Mouse (Mus musculus): ENCODE measurements around the gene Cops7b. TPM values are rescaled to one million over a fixed set of nuclear protein-coding genes. Genes with fewer than 3 reads are reported as not detected.

Gene Cops7b
- polyA plus RNA-seq, 1 experiment from 2014 or later = 61.7 TPM

Small RNAs within 50 kb of the gene (microRNA-seq; reads per million reads assigned to microRNA genes)
- gene Gm22955 = not detected

Other genes with a start within 250 kb of the Cops7b start
- gene Ncl, start 223.5 kb upstream of the Cops7b start, polyA plus RNA-seq (2014; fragmentation: Nextera tagmentation; extraction: Ambion mirVana) = 122 and 124 TPM in 2 replicates
- gene Nmur1, start 156.7 kb upstream of the Cops7b start, polyA plus RNA-seq (2014; fragmentation: Nextera tagmentation; extraction: Ambion mirVana) = not detected in 2 replicates
- not detected in 2 replicates for gene Tex44, start 156.6 kb upstream of the Cops7b start, polyA plus RNA-seq (2014; fragmentation: Nextera tagmentation; extraction: Ambion mirVana)
- 2,309 and 2,480 TPM in 2 replicates for gene Ptma, start 56.2 kb upstream of the Cops7b start, polyA plus RNA-seq (2014; fragmentation: Nextera tagmentation; extraction: Ambion mirVana)
- 78.1 and 86.3 TPM in 2 replicates for gene Pde6d, start 275 bp upstream of the Cops7b start, polyA plus RNA-seq (2014; fragmentation: Nextera tagmentation; extraction: Ambion mirVana)
- gene Nppc, start 87.7 kb downstream of the Cops7b start, polyA plus RNA-seq (2014; fragmentation: Nextera tagmentation; extraction: Ambion mirVana) = 2.3 and 3.1 TPM in 2 replicates
- 32.2 and 35.3 TPM in 2 replicates for gene Dis3l2, start 120.9 kb downstream of the Cops7b start, polyA plus RNA-seq (2014; fragmentation: Nextera tagmentation; extraction: Ambion mirVana)